Mouse (Mus musculus): ENCODE measurements at regions not wholly inside any gene's neighbourhood (a gene's known extent, or its start where the extent isn't known, plus 50 kb on each side); places are given as distances from the start of the nearest gene placed in this dataset.

DNA sequence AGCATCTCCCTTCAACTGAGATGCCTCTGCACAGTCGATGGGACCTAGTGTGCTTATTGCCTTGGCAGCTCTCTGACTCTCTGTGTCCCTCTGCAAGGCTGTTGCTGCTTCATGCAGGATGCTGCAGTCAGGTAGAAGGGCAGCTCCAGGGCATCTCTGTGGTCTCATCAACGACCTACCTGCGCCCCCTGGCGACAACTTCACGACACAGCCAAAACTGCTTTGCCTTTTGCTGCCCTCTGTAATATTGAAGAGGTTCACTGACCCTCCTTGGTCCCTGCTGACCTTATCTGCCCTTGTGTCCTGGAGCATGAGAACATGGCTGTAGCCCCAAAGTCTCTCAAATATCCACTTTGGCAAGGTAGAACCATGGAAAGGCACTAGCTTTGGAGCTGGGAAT, 589.7 kb downstream of the Defb40 start:
- no peak for TF ChIP-seq EP300 (optimal IDR thresholded peaks at IDR 0.05)
- TF ChIP-seq CTCF (IDR thresholded peaks at IDR 0.05; ENCODE audit: low read depth): peak; percentile 70

All from stomach, postnatal 0 days (tissue).